Mouse (Mus musculus) limb, embryonic 15.5 days (tissue): Measurements from ENCODE around the gene Fnbp4. TPM values are rescaled to one million over a fixed set of nuclear protein-coding genes. Genes with fewer than 3 reads are reported as not detected.

ENCODE experiments used
- ATAC-seq: fragments of 200-750 bp; cut with Nextera tagmentation; 2 replicates; pipeline ENCODE4 v1.8.0; 2017; ENCODE audit warnings: low read depth, moderate TSS enrichment; ENCODE audit not compliant: insufficient number of reproducible peaks, low FRiP score, low TSS enrichment
- H3K27ac ChIP-seq: fragments of 300-500 bp; sonication (generic); 2 replicates; pipeline ENCODE4 v1.5.1; 2015; ENCODE audit warnings: moderate library complexity, mild to moderate bottlenecking, inconsistent platforms
- H3K27me3 ChIP-seq: fragments of 300-500 bp; sonication (generic); 2 replicates; pipeline ENCODE4 v1.6.1; 2015; ENCODE audit warnings: inconsistent platforms
- H3K36me3 ChIP-seq: fragments of 300-500 bp; sonication (generic); 2 replicates; pipeline ENCODE4 v1.6.1; 2015; ENCODE audit warnings: inconsistent platforms
- H3K4me1 ChIP-seq: fragments of 300-500 bp; sonication (generic); 2 replicates; pipeline ENCODE4 v1.6.1; 2015; ENCODE audit warnings: inconsistent platforms
- H3K4me2 ChIP-seq: fragments of 300-500 bp; sonication (generic); 2 replicates; pipeline ENCODE4 v1.6.1; 2015; ENCODE audit warnings: mild to moderate bottlenecking, inconsistent platforms
- H3K4me3 ChIP-seq: fragments of 300-500 bp; sonication (generic); 2 replicates; pipeline ENCODE4 v1.5.1; 2015; ENCODE audit warnings: mild to moderate bottlenecking, inconsistent platforms
- H3K9ac ChIP-seq: fragments of 300-500 bp; sonication (generic); 2 replicates; pipeline ENCODE4 v1.6.1; 2015; ENCODE audit warnings: inconsistent platforms
- H3K9me3 ChIP-seq: fragments of 300-500 bp; sonication (generic); 2 replicates; pipeline ENCODE4 v1.6.1; 2016; ENCODE audit warnings: inconsistent platforms
- WGBS: fragments of 180-500 bp; shearing (Covaris S2); methylation state at CpG from one replicate; pipeline ENCODE4 v1.1.7; 2015; 5-methylcytosine and 5-hydroxymethylcytosine counted together
- polyA plus RNA-seq: library from polyadenylated mRNA; unstranded; fragments of >200 nt; fragmentation: Nextera tagmentation; extraction: Ambion mirVana; gene quantifications from 2 replicates; pipeline ENCODE4 v1.2.1, GENCODE M21; 2015

The Fnbp4 gene
- polyA plus RNA-seq, 1 experiment from 2014 or later, result 84.5 TPM

- Histone ChIP-seq H3K27ac (peak overlapping the region; percentile 97), H3K4me2 (peak overlapping the region; percentile 53), H3K9me3 (no peaks in the 10 kb centered on the region), H3K27me3 (no peaks in the 10 kb centered on the region), H3K9ac (peak overlapping the region; percentile 99), H3K4me3 (peak overlapping the region; percentile 97), H3K36me3 (peaks cover 15% of the 10 kb centered on the region), H3K4me1 (peaks cover 10% of the 10 kb centered on the region)
- WGBS, result under 1% methylated on average over 54 of the region's 54 CpGs
- peak; percentile 27 for ATAC-seq
Observed at GRCm38 (mm10) chr2:90745740-90746537, 769 bp downstream of the Fnbp4 start.

DNA sequence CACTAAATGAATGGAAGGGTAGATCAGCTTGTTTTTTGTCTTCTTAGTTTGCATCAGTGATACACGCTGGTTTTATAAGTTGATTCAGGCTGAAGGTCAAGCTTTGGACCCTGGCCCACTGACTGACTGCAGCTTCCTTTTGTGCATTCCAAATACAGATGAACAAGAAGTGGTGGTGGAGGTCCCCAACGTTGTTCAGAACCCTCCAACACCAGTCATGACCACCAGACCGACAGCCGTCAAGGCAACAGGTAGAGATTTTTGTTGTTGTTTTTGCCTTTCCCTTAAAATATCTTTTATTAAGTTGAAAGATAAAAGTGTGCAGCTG is 1.3 kb downstream of the Fnbp4 start:
- peaks cover 21% of the 10 kb centered on the region for H3K36me3 ChIP-seq
- H3K27ac ChIP-seq, result peak overlapping the region; percentile 97

GRCm38 (mm10) chr2:90747131-90747530 is 2.0 kb downstream of the Fnbp4 start:
- no peaks in the 10 kb centered on the region for H3K9me3 ChIP-seq
- H3K27me3 ChIP-seq, result no peaks in the 10 kb centered on the region
- peak overlapping the region; percentile 97 for H3K4me3 ChIP-seq
- peak overlapping the region; percentile 53; the same call in 1 of the 2 replicates for H3K4me2 ChIP-seq
- H3K9ac ChIP-seq, result no peak overlapping the region
- no peak for ATAC-seq
- H3K4me1 ChIP-seq, result peaks cover 10% of the 10 kb centered on the region
- no peak overlapping the region for H3K27ac ChIP-seq
- H3K36me3 ChIP-seq, result peaks cover 22% of the 10 kb centered on the region
- 92% methylated on average over 10 of the region's 10 CpGs for WGBS

More for the DNA sequence above, 1.3 kb downstream of the Fnbp4 start:
- Histone ChIP-seq H3K27me3 (no peaks in the 10 kb centered on the region), H3K9ac (peak overlapping the region; percentile 99), H3K9me3 (no peaks in the 10 kb centered on the region), H3K4me2 (peak overlapping the region; percentile 53), H3K4me1 (peaks cover 10% of the 10 kb centered on the region), H3K4me3 (peak overlapping the region; percentile 97)
- WGBS, result 9% methylated on average over 4 of the region's 4 CpGs
- ATAC-seq, result no peak

- H3K4me2 ChIP-seq, result no peak overlapping the region
- 73% methylated on average over 6 of the region's 6 CpGs for WGBS
- H3K4me3 ChIP-seq, result no peak overlapping the region
- ATAC-seq, result no peak
- no peaks in the 10 kb centered on the region for H3K27me3 ChIP-seq
- H3K4me1 ChIP-seq, result peaks cover 10% of the 10 kb centered on the region
- H3K9ac ChIP-seq, result no peak overlapping the region
- H3K9me3 ChIP-seq, result no peaks in the 10 kb centered on the region
- peaks cover 47% of the 10 kb centered on the region for H3K36me3 ChIP-seq
- H3K27ac ChIP-seq, result no peak overlapping the region
Observed at GRCm38 (mm10) chr2:90749676-90750459, 4.7 kb downstream of the Fnbp4 start.

DNA sequence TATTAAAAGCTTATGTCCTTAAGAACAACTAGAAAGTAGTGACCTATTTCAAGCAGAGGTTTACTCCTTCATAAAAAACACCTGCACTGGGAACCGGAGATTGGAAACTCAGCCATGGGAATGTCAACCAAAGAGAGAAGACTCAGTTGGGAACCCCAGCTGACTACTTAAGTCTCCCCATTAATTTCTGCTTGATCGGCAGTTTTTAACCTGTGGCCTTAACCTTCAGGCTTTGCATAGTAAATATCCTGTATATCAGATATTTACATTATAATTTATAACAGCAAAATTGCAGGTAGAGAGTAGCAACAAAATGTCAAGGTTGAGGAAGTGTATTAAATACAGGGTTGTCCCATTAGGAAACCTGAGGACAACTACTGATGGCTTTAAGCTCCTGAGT is 8.4 kb downstream of the Fnbp4 start:
- WGBS, result 93% methylated on average over 2 of the region's 2 CpGs
- H3K27me3 ChIP-seq, result no peaks in the 10 kb centered on the region
- no peak overlapping the region for H3K4me3 ChIP-seq

DNA sequence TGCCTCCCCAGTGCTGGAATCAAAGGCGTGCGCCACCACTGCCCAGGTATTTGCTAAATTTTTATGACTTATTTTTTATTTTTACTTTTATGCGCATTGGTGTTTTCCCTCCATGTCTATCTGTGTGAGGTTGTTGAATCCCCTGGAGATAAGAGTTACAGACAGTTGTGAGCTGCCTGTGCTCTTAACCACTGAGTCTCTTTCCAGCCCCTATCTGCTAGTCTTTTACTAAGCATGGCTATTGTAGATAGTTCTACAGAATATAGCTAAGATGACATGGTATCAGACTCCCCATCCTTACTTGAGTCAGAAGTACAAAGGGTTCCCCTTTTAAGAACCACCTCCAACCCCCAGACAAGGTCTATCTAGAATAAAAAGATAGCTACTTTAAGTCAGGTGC is 9.0 kb downstream of the Fnbp4 start:
- 99% methylated on average over 3 of the region's 3 CpGs for WGBS

More for the DNA sequence above, 8.4 kb downstream of the Fnbp4 start:
- H3K9ac ChIP-seq, result no peak overlapping the region
- H3K36me3 ChIP-seq, result peaks cover 70% of the 10 kb centered on the region
- ATAC-seq, result no peak
- peaks cover 7% of the 10 kb centered on the region; the same call in 1 of the 2 replicates for H3K4me1 ChIP-seq
- H3K9me3 ChIP-seq, result no peaks in the 10 kb centered on the region
- no peak overlapping the region for H3K4me2 ChIP-seq
- no peak overlapping the region for H3K27ac ChIP-seq

DNA sequence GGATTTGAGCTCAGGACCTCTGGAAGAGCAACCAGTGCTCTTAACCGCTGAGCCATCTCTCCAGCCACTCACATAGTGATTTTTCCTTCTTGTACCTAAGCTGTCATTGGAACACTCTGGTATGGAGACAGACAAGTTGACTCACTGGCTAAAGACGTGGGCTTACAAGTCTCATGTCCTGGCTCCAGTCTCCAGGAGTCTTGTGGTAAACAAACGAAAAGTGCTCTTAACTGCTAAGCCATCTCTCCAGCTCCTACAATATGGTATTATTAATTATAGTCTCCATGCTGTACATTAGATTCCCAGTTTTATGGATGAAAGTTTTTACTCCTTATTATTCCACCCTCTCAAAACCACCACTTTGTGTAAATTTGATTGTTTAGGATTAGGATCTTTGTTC is 20.0 kb downstream of the Fnbp4 start:
- no peak overlapping the region for H3K4me3 ChIP-seq
- no peaks in the 10 kb centered on the region for H3K4me1 ChIP-seq
- H3K36me3 ChIP-seq, result peaks cover 83% of the 10 kb centered on the region
- H3K9ac ChIP-seq, result no peak overlapping the region
- ATAC-seq, result no peak
- H3K4me2 ChIP-seq, result no peak overlapping the region
- H3K27ac ChIP-seq, result no peak overlapping the region
- WGBS, result 88% methylated on average over 3 of the region's 3 CpGs
- no peaks in the 10 kb centered on the region for H3K9me3 ChIP-seq
- H3K27me3 ChIP-seq, result no peaks in the 10 kb centered on the region

More for the DNA sequence above, 9.0 kb downstream of the Fnbp4 start:
- Histone ChIP-seq H3K9ac (no peak overlapping the region), H3K4me1 (0 out of 2 replicates have a peak, but pooled peaks cover 3% of the 10 kb centered on the region), H3K4me2 (no peak overlapping the region), H3K36me3 (peaks cover 76% of the 10 kb centered on the region), H3K9me3 (no peaks in the 10 kb centered on the region), H3K27me3 (no peaks in the 10 kb centered on the region), H3K27ac (no peak overlapping the region), H3K4me3 (no peak overlapping the region)
- ATAC-seq, result no peak

GRCm38 (mm10) chr2:90781323-90781722 is 36.2 kb downstream of the Fnbp4 start:
- no peaks in the 10 kb centered on the region for H3K9me3 ChIP-seq
- H3K4me2 ChIP-seq, result no peak overlapping the region
- no peak overlapping the region for H3K9ac ChIP-seq
- H3K27ac ChIP-seq, result no peak overlapping the region
- H3K27me3 ChIP-seq, result peaks cover 8% of the 10 kb centered on the region; the same call in 1 of the 2 replicates
- no peak overlapping the region for H3K4me3 ChIP-seq
- peaks cover 15% of the 10 kb centered on the region for H3K4me1 ChIP-seq
- peaks cover 38% of the 10 kb centered on the region for H3K36me3 ChIP-seq
- ATAC-seq, result no peak
- WGBS, result 42% methylated on average over 3 of the region's 3 CpGs

DNA sequence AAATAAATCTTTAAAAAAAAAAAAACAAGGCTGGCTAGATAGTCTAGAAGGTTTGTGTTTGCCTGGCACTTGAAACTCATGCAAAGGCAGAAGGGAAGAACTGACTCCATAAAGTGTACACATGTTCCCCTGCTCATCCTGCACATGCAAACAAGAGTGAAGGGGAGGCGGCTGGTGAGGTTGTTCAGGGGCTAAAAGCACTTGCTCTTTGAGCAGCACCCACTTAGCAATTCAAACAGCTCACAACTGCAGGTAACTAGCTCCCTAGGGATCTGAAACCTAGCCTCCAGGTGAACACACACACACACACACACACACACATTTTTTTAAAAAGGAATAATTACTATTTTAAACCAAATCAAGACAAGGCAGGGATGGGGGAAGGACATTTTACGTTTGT is 36.8 kb downstream of the Fnbp4 start:
- H3K4me3 ChIP-seq, result peak overlapping the region; percentile 48; the same call in 1 of the 2 replicates
- no peaks in the 10 kb centered on the region for H3K9me3 ChIP-seq
- no peak overlapping the region for H3K4me2 ChIP-seq
- 47% methylated on average over 2 of the region's 2 CpGs for WGBS
- H3K9ac ChIP-seq, result no peak overlapping the region
- peaks cover 8% of the 10 kb centered on the region; the same call in 1 of the 2 replicates for H3K27me3 ChIP-seq
- peaks cover 32% of the 10 kb centered on the region for H3K36me3 ChIP-seq
- H3K27ac ChIP-seq, result no peak overlapping the region
- ATAC-seq, result no peak
- H3K4me1 ChIP-seq, result peaks cover 15% of the 10 kb centered on the region

DNA sequence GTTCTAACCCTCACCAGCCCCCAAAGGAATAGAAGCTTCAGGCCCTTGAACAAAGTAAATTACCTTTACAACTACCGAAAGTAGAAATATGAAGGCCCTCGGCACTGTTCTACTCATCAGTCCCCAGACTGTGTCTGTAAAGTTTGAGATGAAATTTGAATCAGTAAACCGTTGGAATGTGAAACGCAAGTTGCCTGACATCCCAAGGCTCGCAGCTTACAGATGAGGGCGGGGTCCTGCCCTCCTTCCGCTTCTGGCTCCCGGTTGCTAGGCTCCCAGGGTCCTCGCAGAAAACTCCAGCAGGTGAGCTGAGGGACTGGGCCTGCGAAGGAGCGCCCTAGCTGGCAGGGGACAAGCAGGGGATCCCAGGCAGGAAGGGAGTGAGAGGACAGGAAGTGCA is 37.3 kb downstream of the Fnbp4 start, which contains the start of gene Agbl2:
Agbl2 (plus strand) TSS at position 270 of the 400 bp plus-strand sequence.
- Histone ChIP-seq H3K9ac (peak within 1 kb of the TSS; percentile 28; the same call in 1 of the 2 replicates), H3K27me3 (peaks cover 8% of the 10 kb centered on the region; the same call in 1 of the 2 replicates), H3K27ac (no peak within 1 kb of the TSS), H3K4me3 (peak within 1 kb of the TSS; percentile 48), H3K4me2 (peak within 1 kb of the TSS; percentile 90), H3K9me3 (no peaks in the 10 kb centered on the region), H3K36me3 (peaks cover 30% of the 10 kb centered on the region), H3K4me1 (peaks cover 15% of the 10 kb centered on the region)
- peak; percentile 41; the same call in 1 of the 2 replicates for ATAC-seq
- 2% methylated on average over 11 of the region's 11 CpGs for WGBS

GRCm38 (mm10) chr2:90782901-90783486 is 37.8 kb downstream of the Fnbp4 start:
- Histone ChIP-seq H3K9me3 (no peaks in the 10 kb centered on the region), H3K4me1 (peaks cover 15% of the 10 kb centered on the region), H3K27ac (no peak overlapping the region), H3K27me3 (peaks cover 8% of the 10 kb centered on the region; the same call in 1 of the 2 replicates), H3K9ac (peak overlapping the region; percentile 28; the same call in 1 of the 2 replicates), H3K4me2 (peak overlapping the region; percentile 90), H3K4me3 (peak overlapping the region; percentile 48), H3K36me3 (peaks cover 25% of the 10 kb centered on the region)
- under 1% methylated on average over 28 of the region's 29 CpGs for WGBS
- peak; percentile 49; the same call in 1 of the 2 replicates for ATAC-seq
